Mouse (Mus musculus): Measurements from ENCODE around the gene Amd2.

GRCm38 (mm10) chr10:35761280-35761679 lies 49.6 kb upstream of the Amd2 start:
- TF ChIP-seq CTCF (IDR thresholded peaks at IDR 0.05; ENCODE audit: low read depth), result no peak
- no peak for TF ChIP-seq EP300 (IDR thresholded peaks at IDR 0.05; ENCODE audit: low read depth)

Data from liver, postnatal 0 days (tissue).